Mouse (Mus musculus): ENCODE measurements at regions not wholly inside any gene's neighbourhood (a gene's known extent, or its start where the extent isn't known, plus 50 kb on each side); places are given as distances from the start of the nearest gene placed in this dataset.

DNA sequence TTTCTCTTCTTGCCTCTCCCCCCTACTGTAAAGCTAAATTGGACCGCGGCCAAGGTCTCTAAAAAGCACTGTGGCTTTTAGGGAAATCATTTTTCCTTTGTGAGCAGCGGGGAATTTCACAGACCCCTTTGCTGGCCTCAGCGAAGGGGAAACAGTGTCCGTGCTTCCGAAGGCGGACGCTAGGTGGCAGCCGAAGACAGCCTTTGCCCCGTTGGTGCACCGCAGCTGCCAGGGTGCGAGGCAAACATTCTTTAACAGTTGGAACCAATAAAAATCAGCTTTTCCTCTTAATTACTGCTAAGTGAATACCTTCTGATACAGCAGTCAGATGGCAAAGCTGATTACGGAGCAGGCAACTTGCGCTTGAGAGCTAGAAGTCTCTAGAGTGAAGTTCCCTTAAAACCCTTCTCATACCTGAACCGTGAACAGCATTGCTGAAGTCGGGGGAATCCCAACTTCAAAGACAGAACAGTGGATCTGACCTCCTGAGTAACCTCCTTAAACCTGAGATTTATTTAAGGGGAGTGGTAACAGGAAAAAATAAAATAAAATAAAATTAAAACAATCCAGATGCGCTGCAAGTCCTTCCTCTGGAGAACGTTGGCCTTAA lies 263.7 kb upstream of the Adamts16 start:
- TF ChIP-seq CTCF (IDR thresholded peaks at IDR 0.05) = peak; percentile 87
- no peak for TF ChIP-seq EP300 (IDR thresholded peaks at IDR 0.05)
